Mouse (Mus musculus): Measurements from ENCODE around the gene Zfp346.

DNA sequence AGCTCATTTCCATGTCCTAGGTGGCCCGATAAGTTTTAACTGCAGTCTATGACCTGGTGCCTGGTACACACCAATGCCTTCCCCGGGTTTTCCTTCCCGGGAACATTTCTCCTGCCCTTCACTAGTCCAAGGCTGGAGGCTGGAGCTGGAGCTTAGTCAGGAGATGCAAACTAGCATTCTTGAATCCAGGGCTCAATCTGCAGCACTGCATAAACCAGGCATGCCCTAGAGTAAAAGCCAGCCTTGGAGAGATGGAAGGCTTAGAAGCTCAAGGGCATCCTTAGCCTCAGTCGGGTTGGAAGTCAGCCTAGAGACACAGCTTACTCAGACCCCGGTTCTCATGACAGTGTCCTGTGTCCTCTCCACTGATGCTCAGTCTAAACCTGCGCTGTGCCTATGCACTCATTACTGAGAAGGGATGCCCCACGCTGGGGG is 67.2 kb downstream of the Zfp346 start:
- TF ChIP-seq CTCF (IDR thresholded peaks at IDR 0.05) (no peak), EP300 (IDR thresholded peaks at IDR 0.05) (no peak)
